Mouse (Mus musculus) olfactory bulb, adult 2 months (tissue): ENCODE measurements around the gene Ankfn1. TPM values are rescaled to one million over a fixed set of nuclear protein-coding genes. Genes with fewer than 3 reads are reported as not detected.

ENCODE experiments used
- H3K27ac ChIP-seq: fragments of 200-500 bp; 2 replicates; pipeline ENCODE4 v1.5.1; 2012; ENCODE audit warnings: low read depth, low read length; ENCODE audit not compliant: insufficient read depth
- H3K4me1 ChIP-seq: fragments of 200-500 bp; 2 replicates; pipeline ENCODE4 v1.6.1; 2012; ENCODE audit warnings: low read length; ENCODE audit not compliant: control insufficient read depth, insufficient read depth
- H3K4me3 ChIP-seq: fragments of 200-500 bp; 2 replicates; pipeline ENCODE4 v1.5.1; 2012; ENCODE audit warnings: mild to moderate bottlenecking, low read depth, low read length, moderate library complexity; ENCODE audit not compliant: insufficient read depth
- CTCF ChIP-seq: fragments of 200-500 bp; IDR thresholded peaks from 2 replicates; pipeline ENCODE4 v1.5.1; 2012; ENCODE audit warnings: low read depth, mild to moderate bottlenecking, low read length, moderate library complexity; ENCODE audit not compliant: insufficient read depth
- POLR2A ChIP-seq: fragments of 200-500 bp; IDR thresholded peaks from 2 replicates; pipeline ENCODE4 v1.6.1; 2012; ENCODE audit warnings: mild to moderate bottlenecking, low read depth, low read length, moderate library complexity; ENCODE audit not compliant: insufficient read depth
- WGBS: fragments of 180-500 bp; shearing (Covaris S2); methylation state at CpG from one replicate; pipeline ENCODE4 v1.1.7; 2018; 5-methylcytosine and 5-hydroxymethylcytosine counted together
- polyA plus RNA-seq: library from polyadenylated mRNA; stranded (reverse); fragments of >200 nt; gene quantifications from 2 replicates; pipeline ENCODE4 v1.2.4, GENCODE M21; 2012; ENCODE audit warnings: low replicate concordance; ENCODE audit not compliant: missing spikeins, insufficient read depth, insufficient read length

The Ankfn1 gene
- polyA plus RNA-seq, 1 experiment, result not detected

- Histone ChIP-seq H3K4me1 (peaks cover 5% of the 10 kb centered on the region; the same call in 1 of the 2 replicates), H3K4me3 (no peak overlapping the region), H3K27ac (no peak overlapping the region)
- TF ChIP-seq CTCF (no peak), POLR2A (no peak)
- 46% methylated on average over 9 of the region's 9 CpGs for WGBS
These were observed 262.0 kb downstream of the Ankfn1 start for GRCm38 (mm10) chr11:89515501-89515901.

GRCm38 (mm10) chr11:89508675-89509324, 268.7 kb downstream of the Ankfn1 start:
- Histone ChIP-seq H3K27ac (no peak overlapping the region), H3K4me1 (peaks cover 12% of the 10 kb centered on the region), H3K4me3 (no peak overlapping the region)
- no peak for TF ChIP-seq CTCF
- no peak for TF ChIP-seq POLR2A
- WGBS, result 17% methylated on average over 11 of the region's 11 CpGs

DNA sequence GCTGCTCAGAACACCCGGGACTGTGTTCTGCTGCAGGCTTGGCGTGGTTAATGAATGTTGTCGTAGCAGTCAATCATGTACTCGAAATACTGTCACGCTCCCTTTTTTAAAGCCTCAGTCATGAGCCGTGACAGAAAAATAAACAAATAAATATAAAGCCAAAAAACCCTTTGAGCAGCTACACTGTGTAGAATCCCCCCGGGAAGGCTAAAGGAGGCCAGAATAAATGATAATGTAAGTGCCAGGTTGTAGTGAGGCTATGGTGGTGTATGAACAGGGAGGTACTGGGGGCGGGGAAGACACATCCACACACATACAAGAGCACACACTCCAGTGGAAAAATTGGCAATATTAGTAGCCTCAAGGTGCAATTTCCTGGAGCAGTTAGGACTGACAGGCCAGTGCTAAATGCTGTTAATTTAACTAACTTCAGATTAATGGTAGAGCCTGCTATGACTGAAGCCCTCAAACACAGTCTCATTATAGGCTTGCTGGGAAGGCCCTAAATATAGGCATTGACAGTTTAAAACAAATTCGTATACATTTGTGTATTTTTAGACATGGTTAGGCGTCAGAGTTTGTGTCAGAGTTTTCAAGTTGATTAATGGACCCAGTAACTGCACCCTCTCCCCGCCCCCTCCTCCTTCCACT, 270.7 kb downstream of the Ankfn1 start:
- WGBS, result 58% methylated on average over 11 of the region's 11 CpGs
- TF ChIP-seq CTCF (no peak), POLR2A (no peak)
- Histone ChIP-seq H3K4me3 (no peak overlapping the region), H3K4me1 (peaks cover 15% of the 10 kb centered on the region), H3K27ac (no peak overlapping the region)

GRCm38 (mm10) chr11:89505046-89505445, 272.4 kb downstream of the Ankfn1 start:
- TF ChIP-seq CTCF, result no peak
- no peak overlapping the region for H3K27ac ChIP-seq
- peaks cover 13% of the 10 kb centered on the region for H3K4me1 ChIP-seq
- H3K4me3 ChIP-seq, result no peak overlapping the region
- 90% methylated on average over 7 of the region's 7 CpGs for WGBS

- H3K4me3 ChIP-seq, result no peak overlapping the region
- peaks cover 3% of the 10 kb centered on the region; the same call in 1 of the 2 replicates for H3K4me1 ChIP-seq
- 12% methylated on average over 7 of the region's 7 CpGs for WGBS
- TF ChIP-seq CTCF (no peak), POLR2A (no peak)
- no peak overlapping the region for H3K27ac ChIP-seq
These were observed 275.7 kb downstream of the Ankfn1 start for GRCm38 (mm10) chr11:89501796-89502195.

GRCm38 (mm10) chr11:89500961-89501360, 276.5 kb downstream of the Ankfn1 start:
- H3K4me3 ChIP-seq, result no peak overlapping the region
- peaks cover 3% of the 10 kb centered on the region; the same call in 1 of the 2 replicates for H3K4me1 ChIP-seq
- no peak overlapping the region for H3K27ac ChIP-seq
- 85% methylated on average over 2 of the region's 2 CpGs for WGBS
- TF ChIP-seq POLR2A, result no peak
- TF ChIP-seq CTCF, result no peak

DNA sequence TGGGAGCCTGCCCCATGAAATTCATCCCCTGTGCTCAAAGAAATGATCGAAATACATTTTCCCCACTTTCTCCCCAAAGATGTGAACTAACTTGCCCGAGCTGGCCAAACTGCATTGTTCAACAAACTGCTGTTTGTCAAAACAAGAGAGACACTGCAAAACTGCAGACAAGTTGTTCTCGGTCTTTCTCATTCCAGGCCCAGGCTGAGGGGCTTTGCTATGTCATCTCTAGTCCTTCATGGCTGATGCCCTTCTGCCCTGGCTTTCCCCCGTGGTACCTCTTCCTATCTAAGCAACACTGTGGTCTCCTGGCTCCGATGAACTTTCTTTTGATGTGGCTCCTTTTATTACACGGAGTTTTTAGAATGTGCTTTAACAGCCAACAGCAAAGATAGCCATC, 296.4 kb downstream of the Ankfn1 start:
- no peaks in the 10 kb centered on the region for H3K4me1 ChIP-seq
- no peak overlapping the region for H3K27ac ChIP-seq
- no peak overlapping the region for H3K4me3 ChIP-seq
- no peak for TF ChIP-seq CTCF
- no peak for TF ChIP-seq POLR2A
- 80% methylated on average over 6 of the region's 6 CpGs for WGBS

- 82% methylated on average over 5 of the region's 5 CpGs for WGBS
- H3K27ac ChIP-seq, result no peak overlapping the region
- TF ChIP-seq CTCF (no peak), POLR2A (no peak)
- no peaks in the 10 kb centered on the region for H3K4me1 ChIP-seq
- no peak overlapping the region for H3K4me3 ChIP-seq
These were observed 300.5 kb downstream of the Ankfn1 start for GRCm38 (mm10) chr11:89476927-89477326.

DNA sequence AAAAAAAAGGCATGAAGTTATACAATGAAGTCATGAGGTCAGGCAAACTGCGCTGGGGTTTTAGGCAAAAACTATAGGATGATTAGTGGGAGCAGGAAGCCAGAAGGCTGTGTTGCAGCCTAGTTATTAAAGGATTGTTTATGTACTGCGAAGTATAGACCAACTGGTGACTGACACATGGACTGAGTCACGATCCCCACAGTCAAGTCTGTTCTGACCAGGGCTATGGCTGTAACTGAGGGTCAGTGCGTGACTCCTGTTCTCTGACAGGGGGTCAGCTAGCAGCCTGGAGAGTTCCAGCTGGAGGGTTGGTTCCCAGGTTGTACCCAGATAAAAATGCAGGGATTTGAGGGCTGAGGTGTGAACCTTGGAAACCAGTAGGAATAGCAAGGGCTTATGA, 301.4 kb downstream of the Ankfn1 start:
- no peaks in the 10 kb centered on the region for H3K4me1 ChIP-seq
- no peak overlapping the region for H3K4me3 ChIP-seq
- TF ChIP-seq CTCF (no peak), POLR2A (no peak)
- no peak overlapping the region for H3K27ac ChIP-seq
- WGBS, result 88% methylated on average over 4 of the region's 4 CpGs

- Histone ChIP-seq H3K4me1 (no peaks in the 10 kb centered on the region), H3K27ac (no peak overlapping the region), H3K4me3 (no peak overlapping the region)
- no peak for TF ChIP-seq POLR2A
- TF ChIP-seq CTCF, result no peak
- 89% methylated on average over 4 of the region's 4 CpGs for WGBS
These were observed 304.6 kb downstream of the Ankfn1 start for GRCm38 (mm10) chr11:89472871-89473270.
